ENCODE assay signal across 13 mouse cellular contexts in the genomic region with DNA sequence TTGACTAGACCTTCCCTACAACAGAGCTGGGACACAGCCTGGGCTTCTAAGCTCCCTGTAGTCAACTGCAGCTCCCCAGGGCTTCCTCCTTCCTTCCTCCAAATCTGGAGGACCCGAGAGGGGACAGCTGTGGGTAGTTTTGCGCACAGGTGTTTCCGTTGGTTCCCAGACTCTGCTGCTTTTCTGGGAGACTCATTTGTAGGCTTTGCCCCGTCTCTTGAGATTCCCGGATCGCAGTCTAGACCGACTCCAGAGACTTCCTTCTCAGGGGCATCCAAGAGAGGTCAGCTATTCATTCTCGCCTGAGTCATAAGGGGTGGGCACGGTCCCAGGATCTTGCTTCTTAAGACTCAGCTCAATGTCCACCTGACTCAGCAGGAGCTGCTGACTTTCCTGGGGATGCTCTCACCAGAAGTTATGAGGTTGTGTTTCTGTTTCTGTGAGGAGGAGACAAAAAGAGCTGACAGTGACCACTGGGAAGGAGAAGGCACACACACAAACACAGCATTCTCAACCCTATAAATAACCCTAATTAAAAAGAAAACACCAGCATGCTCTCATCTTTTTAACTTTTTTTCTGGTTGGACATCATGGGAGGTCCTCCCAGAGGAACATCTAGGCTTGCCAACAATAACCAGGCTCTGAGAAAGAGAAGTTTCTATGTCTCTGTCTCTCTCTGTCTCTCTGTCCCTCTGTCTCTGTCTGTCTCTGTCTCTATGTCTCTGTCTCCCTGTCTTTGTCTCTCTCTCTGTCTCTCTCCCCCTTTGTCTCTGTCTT.
DNase-seq lines count a peak whose midpoint lies in the region; ATAC-seq and TF ChIP-seq lines count a peak whose summit lies in the region.
"Had no signal": no experiment of that assay in that cellular context is flagged by ENCODE, and none has a peak within 500 bp of the region (broad histone marks: within the 10 kb centered on the region; RNA-seq: fewer than 3 reads in every experiment).

No protein-coding gene starts in this region.

- CTCF ChIA-PET in Patski (lab: Charles Lee): no interaction called here

- in situ Hi-C loops in Patski (cut with MboI; ENCODE audit: low pct_unique_long_range_greater_than_20kb): no loop called here

- no peak for TF ChIP-seq CTCF in Patski (IDR thresholded peaks at IDR 0.05)

- no peak overlapping the region for H3K4me2 ChIP-seq in neural tube, embryonic 15.5 days
- H3K4me2 ChIP-seq in forebrain, embryonic 15.5 days (replicated peaks): no peak overlapping the region
- no peak overlapping the region for H3K4me2 ChIP-seq in intestine, embryonic 16.5 days (ENCODE audit: low read depth, low read length)
- H3K4me2 ChIP-seq: heart, embryonic 15.5 days; neural tube, embryonic 13.5 days had no signal

- H3K9me3 ChIP-seq in neural tube, embryonic 15.5 days (replicated peaks): no peaks in the 10 kb centered on the region
- no peaks in the 10 kb centered on the region for H3K9me3 ChIP-seq in forebrain, embryonic 15.5 days
- H3K9me3 ChIP-seq in intestine, embryonic 16.5 days (ENCODE audit: control insufficient read depth, low read length): no peaks in the 10 kb centered on the region
- H3K9me3 ChIP-seq: heart, embryonic 15.5 days; neural tube, embryonic 13.5 days had no signal

- ATAC-seq in Patski: peak; percentile 57
- ATAC-seq in neural tube, embryonic 15.5 days (ENCODE audit: low FRiP score): no peak
- ATAC-seq in forebrain, embryonic 15.5 days (replicated peaks): no peak
- no peak for ATAC-seq in intestine, embryonic 16.5 days

- peaks cover 17% of the 10 kb centered on the region for H3K27me3 ChIP-seq in Patski
- H3K27me3 ChIP-seq in neural tube, embryonic 15.5 days (replicated peaks): no peaks in the 10 kb centered on the region
- no peaks in the 10 kb centered on the region for H3K27me3 ChIP-seq in forebrain, embryonic 15.5 days
- no peaks in the 10 kb centered on the region for H3K27me3 ChIP-seq in intestine, embryonic 16.5 days (replicated peaks; ENCODE audit: control insufficient read depth, insufficient read depth, low read length)
- H3K27me3 ChIP-seq: heart, embryonic 15.5 days; neural tube, embryonic 13.5 days had no signal

- no peaks in the 10 kb centered on the region for H3K36me3 ChIP-seq in neural tube, embryonic 15.5 days
- no peaks in the 10 kb centered on the region for H3K36me3 ChIP-seq in forebrain, embryonic 15.5 days
- H3K36me3 ChIP-seq in intestine, embryonic 16.5 days (ENCODE audit: control insufficient read depth, insufficient read depth, low read length): no peaks in the 10 kb centered on the region
- H3K36me3 ChIP-seq: heart, embryonic 15.5 days; neural tube, embryonic 13.5 days had no signal

- no peak overlapping the region for H3K9ac ChIP-seq in neural tube, embryonic 15.5 days (replicated peaks)
- no peak overlapping the region for H3K9ac ChIP-seq in forebrain, embryonic 15.5 days (replicated peaks)
- H3K9ac ChIP-seq in intestine, embryonic 16.5 days (ENCODE audit: low read depth, low read length): no peak overlapping the region
- H3K9ac ChIP-seq: heart, embryonic 15.5 days; neural tube, embryonic 13.5 days had no signal

- 86% methylated on average over 9 of the region's 9 CpGs for WGBS in neural tube, embryonic 15.5 days
- WGBS in forebrain, embryonic 15.5 days: 92% methylated on average over 9 of the region's 9 CpGs
- WGBS in intestine, embryonic 16.5 days: 68% methylated on average over 9 of the region's 9 CpGs

- no peak overlapping the region for H3K27ac ChIP-seq in neural tube, embryonic 15.5 days (replicated peaks)
- no peak overlapping the region for H3K27ac ChIP-seq in forebrain, embryonic 15.5 days (replicated peaks)
- H3K27ac ChIP-seq in intestine, embryonic 16.5 days (ENCODE audit: low read length): no peak overlapping the region
- H3K27ac ChIP-seq: heart, embryonic 15.5 days; left cerebral cortex, adult 2 months; macrophage; neural tube, embryonic 13.5 days had no signal

- POLR2A ChIA-PET in Patski (lab: Charles Lee): no interaction called here

- H3K4me3 ChIP-seq in neural tube, embryonic 15.5 days (replicated peaks): no peak overlapping the region
- no peak overlapping the region for H3K4me3 ChIP-seq in forebrain, embryonic 15.5 days
- H3K4me3 ChIP-seq in intestine, embryonic 16.5 days (ENCODE audit: low read length): no peak overlapping the region
- H3K4me3 ChIP-seq: heart, embryonic 15.5 days; left cerebral cortex, adult 2 months; neural tube, embryonic 13.5 days had no signal

- peak; percentile 32 for DNase-seq in Muller cell, postnatal 12 days (ENCODE audit: inconsistent ontology term)
- peak; percentile 47 for DNase-seq in Patski (ENCODE audit: low read depth, low spot score)
- peak; percentile 64 to 85 for DNase-seq in heart, adult 9 months (ENCODE audit: low spot score in 2 of 2)
- peak; percentile 75 for DNase-seq in kidney, postnatal 14 days
- DNase-seq in layer of hippocampus, postnatal 10 days (ENCODE audit: low spot score in 2 of 2): no peak
- DNase-seq: cerebellum, adult 11 months had no signal

- no peaks in the 10 kb centered on the region for H3K4me1 ChIP-seq in neural tube, embryonic 15.5 days
- H3K4me1 ChIP-seq in forebrain, embryonic 15.5 days: no peaks in the 10 kb centered on the region
- H3K4me1 ChIP-seq in intestine, embryonic 16.5 days (ENCODE audit: control insufficient read depth, insufficient read depth, low read length): no peaks in the 10 kb centered on the region
- H3K4me1 ChIP-seq: heart, embryonic 15.5 days; neural tube, embryonic 13.5 days had no signal

Comparison
In these comparisons a context has a peak if more than half of its experiments do, and no peak if none do; other contexts are left out.
1. DNase-seq: peak in Muller cell, postnatal 12 days (single experiment), Patski (single experiment), heart, adult 9 months (2 of 2) and kidney, postnatal 14 days (single experiment); none in layer of hippocampus, postnatal 10 days (0 of 2).